Mouse (Mus musculus) neural tube, embryonic 10.5 days (tissue): ENCODE results near the gene Sinhcaf.
"Not testable (repeated sequence)": the region's sequence is repeated elsewhere in the genome, so short reads cannot be mapped to it uniquely, and the experiment has no call there.

ENCODE experiments used
- DNase-seq: peaks from one replicate; pipeline ENCODE4 v3.0.0-alpha.2; 2017; ENCODE audit warnings: low spot score; ENCODE audit errors: extremely low spot score

Sinhcaf gene

DNA sequence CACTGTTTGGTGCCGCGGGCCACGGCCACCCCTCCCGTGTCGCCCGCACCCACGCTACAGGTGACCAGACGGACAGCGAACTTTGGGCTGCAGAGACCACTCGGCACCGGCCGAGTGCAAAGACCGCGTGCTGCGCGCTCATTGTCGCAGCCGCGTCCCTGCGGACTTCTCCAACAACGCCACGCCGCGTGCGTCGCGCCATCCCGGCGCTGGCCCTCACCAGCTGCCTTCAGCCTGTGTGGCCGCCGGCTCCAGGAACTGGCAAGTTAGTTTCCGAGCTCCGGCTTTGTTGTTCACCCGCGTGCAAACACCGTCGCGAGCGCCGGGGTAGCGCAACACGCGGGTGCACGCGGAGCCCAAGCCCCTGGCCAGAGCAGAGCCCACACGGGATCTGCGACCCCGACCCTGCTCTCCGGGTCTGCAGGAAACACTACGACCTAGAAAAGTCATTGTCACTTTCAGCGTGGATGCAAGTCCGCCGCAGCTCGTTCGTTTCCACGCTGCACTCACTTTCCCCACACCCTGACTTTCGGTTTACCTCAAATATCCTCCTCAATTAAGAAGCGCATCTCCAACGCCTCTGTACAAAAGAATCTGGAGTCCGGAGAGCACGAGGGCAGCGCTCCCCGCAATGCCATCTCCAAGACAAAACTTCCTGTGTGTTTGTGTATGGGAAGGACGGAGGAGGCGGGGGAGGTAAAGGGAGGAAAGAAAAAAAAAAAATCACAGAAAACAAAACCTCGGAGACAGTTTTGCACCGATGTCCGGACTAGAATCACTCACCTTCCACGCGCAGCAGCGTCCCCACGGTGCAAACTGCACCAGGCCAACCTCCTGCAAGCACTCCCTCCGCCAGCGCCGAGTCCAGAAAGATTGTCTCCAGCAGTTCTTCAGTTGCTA is 508 bp downstream of the Sinhcaf start:
- peak; percentile 74 for DNase-seq

DNA sequence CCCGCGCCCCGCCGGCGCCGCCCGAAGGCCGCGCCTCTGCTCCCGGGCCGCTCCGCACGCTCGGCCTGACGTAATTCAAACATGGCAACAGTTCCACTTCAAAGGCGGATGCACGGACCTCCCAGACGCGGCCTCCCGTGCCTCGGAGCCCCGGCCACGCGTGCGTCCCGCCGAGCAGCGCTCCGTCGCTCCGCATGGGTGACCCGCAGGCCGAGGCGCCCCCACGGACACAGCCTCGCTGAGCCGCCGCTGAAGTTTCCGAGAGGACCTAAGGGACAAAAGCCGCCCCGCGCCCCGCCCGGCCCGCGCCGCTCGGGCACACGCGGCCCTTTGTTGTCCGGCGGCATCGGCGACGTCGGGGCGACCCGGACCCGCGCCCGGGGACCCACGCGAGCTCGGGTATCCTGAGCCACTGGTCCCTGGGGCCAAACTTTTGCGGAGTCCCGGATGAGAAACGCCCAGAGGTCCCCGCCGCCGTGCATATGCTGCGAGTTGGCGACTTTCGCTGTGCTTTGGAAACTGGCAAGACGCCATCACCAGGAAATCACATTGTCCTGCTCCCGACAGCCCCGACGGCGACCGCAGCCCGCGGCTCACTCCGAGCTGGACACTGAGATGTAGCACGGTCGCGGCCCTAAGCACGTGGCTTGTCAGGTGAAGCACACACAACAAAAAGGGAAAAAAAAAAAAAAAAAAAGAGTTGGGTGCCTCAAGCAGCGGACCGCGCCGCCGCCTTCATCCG is 1.3 kb downstream of the Sinhcaf start:
- DNase-seq: peak; percentile 83

DNA sequence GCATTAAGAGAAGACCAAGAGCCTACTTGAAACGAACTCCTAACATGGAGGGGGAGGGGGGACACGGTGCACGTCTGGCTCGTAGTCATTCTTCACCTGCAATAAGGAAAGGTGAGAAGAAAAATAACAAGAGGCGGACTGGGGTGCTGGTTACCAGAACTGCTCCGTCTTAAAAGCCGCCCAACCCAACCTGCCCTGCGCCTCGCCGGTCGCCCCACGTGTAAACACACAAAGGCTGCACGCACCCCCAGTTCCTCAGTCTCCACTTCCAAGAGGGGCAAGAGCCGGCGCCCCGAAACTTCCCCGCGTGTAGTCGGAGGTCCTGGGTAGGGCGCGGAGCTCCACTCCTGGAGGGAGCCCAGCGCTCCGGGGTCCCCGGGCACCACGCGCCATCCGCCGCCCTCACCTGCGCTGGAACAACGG is 1.9 kb downstream of the Sinhcaf start:
- DNase-seq: no peak

DNA sequence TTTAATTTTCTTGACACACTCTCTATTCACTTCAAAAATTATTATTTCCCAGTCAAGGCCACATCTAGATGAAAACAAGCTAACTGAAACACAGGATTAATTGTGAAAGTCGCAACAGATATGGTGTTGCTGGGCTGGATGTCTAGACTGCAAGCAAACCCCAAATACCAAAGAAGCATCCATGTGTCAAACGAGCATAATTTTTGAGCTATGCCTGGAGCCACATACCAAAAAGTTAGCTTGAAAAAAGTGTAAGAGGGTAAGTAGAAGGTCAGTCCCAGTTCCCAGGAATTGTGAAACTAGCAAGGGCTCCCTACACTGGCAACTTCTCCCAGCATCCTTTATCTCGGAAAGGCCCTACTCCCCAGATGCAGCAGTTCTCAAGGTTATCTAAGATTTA is 2.6 kb downstream of the Sinhcaf start:
- DNase-seq: no peak

DNA sequence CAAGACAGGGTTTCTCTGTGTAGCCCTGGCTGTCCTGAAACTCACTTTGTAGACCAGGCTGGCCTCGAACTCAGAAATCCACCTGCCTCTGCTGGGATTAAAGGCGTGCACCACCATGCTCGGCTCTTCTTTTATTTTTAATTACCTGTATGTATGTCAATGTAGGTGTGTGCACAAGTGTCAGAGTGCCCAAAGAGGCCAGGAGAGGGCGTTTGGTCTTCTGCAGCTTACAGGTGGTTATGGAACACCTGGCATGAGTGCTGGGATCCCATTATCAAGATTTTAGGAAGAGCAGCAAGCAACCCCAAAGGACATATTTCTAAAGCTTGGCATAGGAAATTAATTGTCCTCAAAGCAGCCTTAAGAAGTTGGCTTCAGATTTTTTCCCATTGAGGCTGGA is 3.9 kb downstream of the Sinhcaf start:
- no peak for DNase-seq

GRCm38 (mm10) chr6:148941880-148942279 is 4.4 kb downstream of the Sinhcaf start:
- no peak for DNase-seq

DNA sequence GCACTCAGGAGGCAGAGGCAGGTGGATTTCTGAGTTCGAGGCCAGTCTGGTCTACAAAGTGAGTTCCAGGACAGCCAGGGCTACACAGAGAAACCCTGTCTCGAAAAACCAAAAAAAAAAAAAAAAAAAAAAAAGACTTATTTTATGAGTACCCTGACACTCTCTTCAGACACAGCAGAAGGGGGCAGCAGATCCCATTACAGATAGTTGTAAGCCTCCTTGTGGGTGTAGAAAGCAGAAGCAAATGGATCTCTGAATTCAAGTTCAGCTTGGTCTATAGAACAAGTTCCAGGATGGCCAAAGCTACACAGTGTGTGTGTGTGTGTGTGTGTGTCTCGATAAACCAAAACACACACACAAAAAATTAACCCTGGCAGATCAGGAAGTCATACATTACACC is 5.9 kb downstream of the Sinhcaf start:
- DNase-seq: not testable (repeated sequence)

GRCm38 (mm10) chr6:148937693-148938092 is 8.6 kb downstream of the Sinhcaf start:
- DNase-seq: no peak

DNA sequence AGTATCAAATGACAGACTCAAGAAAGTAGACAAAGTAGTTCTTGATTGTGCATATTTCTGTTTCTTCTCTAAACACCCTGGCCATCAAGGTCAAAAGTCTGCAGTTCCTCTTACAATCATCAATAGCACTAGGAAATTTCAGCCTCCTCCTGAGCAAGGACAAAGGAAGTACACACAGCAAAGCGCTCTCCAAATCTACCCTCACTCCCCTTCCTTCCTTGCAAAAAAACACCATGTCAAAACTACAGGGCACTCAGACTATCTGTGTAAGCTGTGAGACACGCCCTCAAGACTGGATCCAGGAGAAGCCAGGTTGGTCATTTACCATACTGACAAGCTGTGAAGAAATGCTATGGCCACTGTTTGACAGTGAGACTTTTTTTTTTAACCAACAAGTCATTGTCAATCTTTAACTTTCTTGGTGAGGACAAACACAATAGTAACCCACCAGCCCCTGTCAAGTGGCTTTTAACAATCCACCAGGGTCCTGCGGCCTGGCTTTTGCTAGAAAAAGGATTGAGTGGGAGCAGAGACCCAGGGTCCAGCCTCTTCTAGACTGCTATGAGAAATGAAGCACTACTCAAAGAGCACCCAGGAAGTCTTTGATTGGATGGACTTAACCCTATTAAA is 11.2 kb downstream of the Sinhcaf start:
- DNase-seq: no peak

GRCm38 (mm10) chr6:148931281-148931680 is 15.0 kb downstream of the Sinhcaf start:
- DNase-seq: no peak

DNA sequence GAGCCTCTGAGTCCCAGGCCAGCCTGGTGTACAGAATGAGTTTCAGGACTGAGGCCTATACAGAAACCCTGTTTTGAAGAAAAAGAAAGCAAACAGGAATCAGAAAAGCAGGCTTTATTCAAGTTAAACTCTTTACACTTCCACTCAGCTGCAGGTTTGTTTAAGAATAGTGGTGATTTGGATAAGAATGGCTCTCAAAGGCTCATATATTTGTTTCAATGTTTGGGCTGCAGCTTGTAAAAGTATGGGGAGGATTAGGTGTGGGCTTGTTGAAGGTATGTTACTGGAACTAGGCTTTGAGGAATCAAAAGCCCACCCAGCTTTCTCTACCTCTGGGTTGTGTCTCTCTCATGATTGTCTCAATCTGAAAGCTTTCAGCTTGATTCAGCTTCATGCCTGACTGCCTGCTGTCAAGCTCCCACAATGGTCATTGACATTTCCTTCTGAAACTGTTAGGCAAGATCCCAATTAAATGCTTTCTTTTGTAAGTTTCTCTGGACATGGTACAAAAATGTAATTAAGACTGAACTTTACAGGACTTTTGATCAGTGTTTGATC is 27.3 kb downstream of the Sinhcaf start:
- DNase-seq: no peak

- no peak for DNase-seq
These were observed 28.6 kb downstream of the Sinhcaf start for GRCm38 (mm10) chr6:148917672-148918071.

DNA sequence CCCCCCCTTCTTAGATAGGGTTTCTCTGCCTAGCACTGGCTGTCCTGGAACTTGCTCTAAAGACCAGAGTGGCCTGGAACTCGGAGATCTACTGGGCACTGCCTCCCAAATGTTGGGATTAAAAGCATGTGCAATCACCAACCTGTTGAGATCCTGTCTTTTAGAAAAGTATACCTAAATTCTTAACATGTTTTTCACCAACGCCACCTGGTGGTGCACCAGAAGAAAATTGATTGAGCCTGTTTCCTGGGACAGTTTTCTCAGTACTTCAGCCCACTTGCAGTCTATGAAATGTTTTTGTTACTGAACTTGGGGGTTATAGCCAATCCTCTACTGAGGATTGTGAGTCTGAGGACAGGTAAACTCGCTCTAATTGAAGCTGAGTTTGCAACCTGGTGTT is 29.4 kb downstream of the Sinhcaf start:
- DNase-seq: no peak

DNA sequence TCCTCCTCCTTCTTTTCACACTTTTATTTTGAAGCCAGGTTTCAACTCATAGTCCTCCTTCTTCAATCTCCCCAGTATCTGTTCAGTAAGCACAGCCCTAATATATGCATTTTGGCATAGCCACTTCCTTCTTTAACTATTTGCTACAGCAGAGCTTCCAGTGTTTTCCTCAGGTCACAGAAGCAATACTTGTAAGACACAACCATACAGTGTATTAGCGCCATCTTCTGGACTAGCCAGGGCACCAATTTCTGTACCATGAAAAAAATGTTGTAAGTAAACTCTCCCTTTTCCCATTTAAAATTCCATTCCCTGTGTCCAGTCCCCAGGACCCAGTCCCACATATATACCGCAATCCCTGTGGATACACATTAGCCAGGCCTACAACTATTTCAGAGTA is 32.3 kb downstream of the Sinhcaf start:
- DNase-seq: peak; percentile 39

DNA sequence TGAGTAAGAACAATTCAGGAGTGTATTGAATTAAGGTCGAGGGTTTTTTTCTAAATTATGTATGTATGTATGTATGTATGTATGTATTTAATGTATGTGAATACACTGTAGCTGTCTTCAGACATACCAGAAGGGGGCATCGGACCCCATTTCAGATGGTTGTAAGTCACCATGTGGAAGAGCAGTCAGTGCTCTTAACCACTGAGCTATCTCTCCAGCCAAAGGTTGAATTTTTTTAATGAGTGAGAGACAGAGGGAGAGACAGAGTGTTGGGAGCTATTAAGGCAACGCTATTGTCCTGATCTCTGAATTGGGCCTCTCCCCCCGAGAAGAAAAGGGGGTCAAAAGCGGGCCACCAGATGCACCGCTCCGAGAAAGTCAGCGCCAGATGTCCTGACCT is 34.4 kb downstream of the Sinhcaf start:
- DNase-seq: not testable (repeated sequence)

- DNase-seq: no peak
These were observed 39.3 kb downstream of the Sinhcaf start for GRCm38 (mm10) chr6:148906958-148907357.

DNA sequence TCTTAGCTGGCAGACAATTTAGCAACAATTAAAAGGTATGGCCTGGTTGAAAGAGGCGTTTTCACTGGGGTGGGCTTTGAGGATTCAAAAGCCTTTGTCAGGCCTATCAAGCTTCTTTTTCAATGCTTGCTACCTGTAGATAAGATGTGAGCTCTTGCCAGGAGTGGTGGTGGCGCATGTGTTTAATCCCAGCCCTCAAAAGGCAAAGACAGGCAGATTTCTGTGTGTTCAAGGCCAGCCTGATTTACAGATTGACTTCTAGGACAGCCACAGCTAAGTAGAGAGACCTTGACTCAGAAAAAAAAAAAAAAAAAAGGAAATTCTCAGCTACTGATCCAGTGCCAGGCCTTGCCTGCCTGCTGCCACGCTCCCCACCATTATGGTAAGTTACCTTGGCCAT is 43.5 kb downstream of the Sinhcaf start:
- DNase-seq: no peak

DNA sequence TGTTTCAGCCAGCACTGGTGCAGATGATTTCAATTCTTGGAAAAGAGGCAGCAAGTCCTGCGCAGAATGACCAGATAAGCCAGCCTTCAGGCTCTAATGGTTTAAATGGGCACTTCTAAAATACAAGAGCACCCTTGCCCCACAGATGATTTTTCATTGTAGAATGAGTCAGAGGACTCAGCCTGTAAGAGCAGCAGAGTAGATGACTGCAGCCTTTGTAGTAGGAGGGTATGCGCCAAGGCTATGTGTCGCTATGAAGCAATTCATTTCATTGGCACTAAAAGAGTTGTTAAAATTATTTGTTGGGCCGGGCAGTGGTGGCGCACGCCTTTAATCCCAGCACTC is 49.8 kb downstream of the Sinhcaf start:
- no peak for DNase-seq

DNA sequence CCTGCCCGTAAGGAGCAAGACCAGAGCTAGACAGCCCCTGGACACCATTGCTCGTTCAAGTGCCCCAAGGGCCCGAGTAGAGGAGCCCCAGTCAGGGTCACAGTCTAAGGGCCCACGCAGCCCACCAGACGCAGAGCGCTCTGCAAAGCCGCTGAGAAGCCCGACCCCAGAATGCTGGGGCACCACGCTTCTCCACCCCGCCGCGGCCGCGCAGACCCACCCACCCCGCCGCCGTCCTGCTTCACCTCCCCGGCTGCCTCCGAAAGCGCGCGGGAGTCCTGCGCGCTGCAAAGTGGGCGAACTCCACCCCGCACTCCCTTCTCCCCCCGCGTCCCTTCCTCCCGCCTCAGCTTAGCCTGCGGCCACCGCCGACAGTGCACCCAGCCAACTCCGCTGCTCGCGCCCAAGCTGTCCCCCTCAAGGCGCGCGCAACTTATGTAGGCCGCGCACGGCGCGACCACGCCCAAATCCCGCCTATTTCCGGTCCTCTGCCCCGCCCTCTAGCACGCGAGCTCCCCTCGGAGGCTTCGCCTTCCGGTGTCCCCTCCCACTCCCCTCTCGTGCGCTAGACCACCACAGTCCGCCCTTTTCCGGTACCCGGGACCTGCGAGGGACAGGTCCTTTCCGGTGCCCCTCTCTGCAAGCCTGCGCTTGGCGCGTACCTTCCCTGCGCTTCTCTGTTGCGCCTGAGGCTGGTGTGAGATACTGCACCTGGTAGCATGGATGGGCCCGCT is 50.3 kb downstream of the Sinhcaf start, which contains the start of gene Caprin2:
Gene Caprin2, minus strand, starts transcription at position 465 of the 734 bp plus-strand sequence.
- peak; percentile 98 for DNase-seq

- DNase-seq: peak; percentile 17
These were observed 51.1 kb downstream of the Sinhcaf start for GRCm38 (mm10) chr6:148894888-148895772.
